Mouse (Mus musculus) right cerebral cortex, postnatal 25 days (tissue): ENCODE results near the gene Terf2ip.

Experiments
- DNase-seq: peaks from one replicate; pipeline ENCODE4 v3.0.0; 2022

The Terf2ip gene

GRCm38 (mm10) chr8:112011816-112012242 is 631 bp downstream of the Terf2ip start:
- DNase-seq = peak; percentile 47

- DNase-seq = no peak
These were observed 3.7 kb downstream of the Terf2ip start, which contains the start of gene Gm6793 for GRCm38 (mm10) chr8:112014936-112015335. TSS of gene Gm6793 (minus strand) at chr8:112015036.

- DNase-seq = no peak
These were observed 18.3 kb downstream of the Terf2ip start for GRCm38 (mm10) chr8:112029455-112029854.

GRCm38 (mm10) chr8:112030663-112031062 is 19.5 kb downstream of the Terf2ip start:
- no peak for DNase-seq

GRCm38 (mm10) chr8:112033071-112033470 is 21.9 kb downstream of the Terf2ip start:
- DNase-seq = no peak

- no peak for DNase-seq
These were observed 23.4 kb downstream of the Terf2ip start for GRCm38 (mm10) chr8:112034603-112035002.

GRCm38 (mm10) chr8:112037521-112037920 is 26.3 kb downstream of the Terf2ip start:
- no peak for DNase-seq

GRCm38 (mm10) chr8:112045182-112045581 is 34.0 kb downstream of the Terf2ip start:
- DNase-seq = no peak

GRCm38 (mm10) chr8:112045896-112046295 is 34.7 kb downstream of the Terf2ip start:
- peak; percentile 80 for DNase-seq

- DNase-seq = no peak
These were observed 37.1 kb downstream of the Terf2ip start for GRCm38 (mm10) chr8:112048293-112048692.

- DNase-seq = no peak
These were observed 38.8 kb downstream of the Terf2ip start for GRCm38 (mm10) chr8:112049984-112050383.

- DNase-seq = no peak
These were observed 40.3 kb downstream of the Terf2ip start for GRCm38 (mm10) chr8:112051537-112051936.

GRCm38 (mm10) chr8:112054456-112054855 is 43.3 kb downstream of the Terf2ip start:
- no peak for DNase-seq

- no peak for DNase-seq
These were observed 50.2 kb downstream of the Terf2ip start for GRCm38 (mm10) chr8:112061372-112061771.
